Mouse (Mus musculus) Muller cell, postnatal 12 days (primary cell): ENCODE measurements at regions not wholly inside any gene's neighbourhood (a gene's known extent, or its start where the extent isn't known, plus 50 kb on each side); places are given as distances from the start of the nearest gene placed in this dataset.
A peak's percentile ranks its signal among the peaks of the same experiment; 100 is the strongest.

Experiments
- DNase-seq: peaks from one replicate; pipeline ENCODE4 v3.0.0-alpha.2; 2015; ENCODE audit errors: inconsistent ontology term

GRCm38 (mm10) chr14:101382838-101383237 lies 182.7 kb upstream of the Prr30 start:
- DNase-seq, result no peak

- DNase-seq, result peak; percentile 49
Observed at GRCm38 (mm10) chr14:101381943-101382342, 181.8 kb upstream of the Prr30 start.

- no peak for DNase-seq
Observed at GRCm38 (mm10) chr14:101379663-101380006, 179.5 kb upstream of the Prr30 start.

GRCm38 (mm10) chr14:101378965-101379662 lies 179.0 kb upstream of the Prr30 start:
- peak; percentile 84 for DNase-seq

- DNase-seq, result no peak
Observed at GRCm38 (mm10) chr14:101378545-101378944, 178.4 kb upstream of the Prr30 start.

- DNase-seq, result no peak
Observed at GRCm38 (mm10) chr14:101376690-101377089, 176.6 kb upstream of the Prr30 start.

- no peak for DNase-seq
Observed at GRCm38 (mm10) chr14:101375833-101376232, 175.7 kb upstream of the Prr30 start.

GRCm38 (mm10) chr14:101373864-101374263 lies 173.7 kb upstream of the Prr30 start:
- no peak for DNase-seq

GRCm38 (mm10) chr14:101359860-101360259 lies 159.7 kb upstream of the Prr30 start:
- no peak for DNase-seq

- DNase-seq, result no peak
Observed at GRCm38 (mm10) chr14:101353009-101353378, 152.9 kb upstream of the Prr30 start.

GRCm38 (mm10) chr14:101352046-101353008 lies 152.2 kb upstream of the Prr30 start:
- DNase-seq, result peak; percentile 79

- no peak for DNase-seq
Observed at GRCm38 (mm10) chr14:101340331-101340730, 140.2 kb upstream of the Prr30 start.

- DNase-seq, result no peak
Observed at GRCm38 (mm10) chr14:101332015-101332414, 131.9 kb upstream of the Prr30 start.

- no peak for DNase-seq
Observed at GRCm38 (mm10) chr14:101327421-101327820, 127.3 kb upstream of the Prr30 start.

- DNase-seq, result peak; percentile 24
Observed at GRCm38 (mm10) chr14:101326477-101326941, 126.4 kb upstream of the Prr30 start.

GRCm38 (mm10) chr14:101323361-101323760 lies 123.2 kb upstream of the Prr30 start:
- DNase-seq, result no peak

- DNase-seq, result no peak
Observed at GRCm38 (mm10) chr14:101307920-101308319, 107.8 kb upstream of the Prr30 start.

- DNase-seq, result no peak
Observed at GRCm38 (mm10) chr14:101304487-101305032, 104.4 kb upstream of the Prr30 start.

GRCm38 (mm10) chr14:101297841-101298240 lies 97.7 kb upstream of the Prr30 start:
- DNase-seq, result no peak

GRCm38 (mm10) chr14:101294693-101295092 lies 94.6 kb upstream of the Prr30 start:
- DNase-seq, result peak; percentile 21

- peak; percentile 33 for DNase-seq
Observed at GRCm38 (mm10) chr14:101287755-101288154, 87.6 kb upstream of the Prr30 start.

GRCm38 (mm10) chr14:101269048-101269789 lies 69.1 kb upstream of the Prr30 start:
- no peak for DNase-seq
